Mouse (Mus musculus) hematopoietic stem cell, adult 5-6 weeks (primary cell): ENCODE measurements at regions not wholly inside any gene's neighbourhood (a gene's known extent, or its start where the extent isn't known, plus 50 kb on each side); places are given as distances from the start of the nearest gene placed in this dataset.
A peak's percentile ranks its signal among the peaks of the same experiment; 100 is the strongest.

ENCODE experiments used
- ATAC-seq, 2 experiments: fragments of 125-278 bp in 1 of 2; replicated peaks in 1 of 2; 2 replicates each; pipeline ENCODE4 v1.8.0; 2016 to 2017; ENCODE audit warnings: inconsistent platforms in 2 of 2, mild to moderate bottlenecking in 2 of 2, moderate number of reproducible peaks in 2 of 2, low read depth in 1 of 2, moderate TSS enrichment in 1 of 2; ENCODE audit not compliant: low FRiP score in 2 of 2, poor library complexity in 2 of 2, severe bottlenecking in 2 of 2, insufficient read depth in 1 of 2, low TSS enrichment in 1 of 2

GRCm38 (mm10) chr1:21132340-21132739 lies 53.3 kb upstream of the Tram2 start:
- no peak for ATAC-seq

- ATAC-seq: no peak
Measured at GRCm38 (mm10) chr1:21146961-21147360, 67.9 kb upstream of the Tram2 start.

- ATAC-seq: peak; percentile 34 to 59; a peak in 1 of 4 replicates
Measured at GRCm38 (mm10) chr1:21161742-21162141, 56.6 kb upstream of the Tmem14a start.

- peak; percentile 97 for ATAC-seq
Measured at GRCm38 (mm10) chr1:21166287-21166733, 52.1 kb upstream of the Tmem14a start.

GRCm38 (mm10) chr1:21166762-21167161 lies 51.6 kb upstream of the Tmem14a start:
- no peak for ATAC-seq
